Mouse (Mus musculus): ENCODE data around the gene Qsox1.

The Qsox1 gene

GRCm38 (mm10) chr1:155742411-155743363 lies 70.0 kb downstream of the Qsox1 start:
- DNase-seq: no peak

GRCm38 (mm10) chr1:155741988-155742387 lies 70.7 kb downstream of the Qsox1 start:
- peak; percentile 15 to 29 for DNase-seq

GRCm38 (mm10) chr1:155741378-155741945 lies 71.2 kb downstream of the Qsox1 start:
- DNase-seq: no peak

GRCm38 (mm10) chr1:155740622-155741377 lies 71.9 kb downstream of the Qsox1 start:
- peak; percentile 15 to 16 for DNase-seq

- no peak for DNase-seq
Measured at GRCm38 (mm10) chr1:155737809-155738383, 74.8 kb downstream of the Qsox1 start.

- DNase-seq: no peak
Measured at GRCm38 (mm10) chr1:155737017-155737808, 75.5 kb downstream of the Qsox1 start.

GRCm38 (mm10) chr1:155736096-155736825 lies 76.4 kb downstream of the Qsox1 start:
- DNase-seq: no peak

GRCm38 (mm10) chr1:155731156-155731555 lies 81.5 kb downstream of the Qsox1 start:
- DNase-seq: no peak

- no peak for DNase-seq
Measured at GRCm38 (mm10) chr1:155729113-155729795, 83.4 kb downstream of the Qsox1 start.

GRCm38 (mm10) chr1:155727830-155728229 lies 84.9 kb downstream of the Qsox1 start:
- DNase-seq: no peak

All from thymus, postnatal 36 days (tissue).